Mouse (Mus musculus) frontal cortex, postnatal 14 days (tissue): ENCODE results near the gene Rbm14.
"Not testable (repeated sequence)": the region's sequence is repeated elsewhere in the genome, so short reads cannot be mapped to it uniquely, and the experiment has no call there.

ENCODE experiments used
- DNase-seq, 2 experiments: peaks; one replicate each; pipeline ENCODE4 v3.0.0; 2022; ENCODE audit warnings: low spot score in 2 of 2

Gene Rbm14

GRCm38 (mm10) chr19:4812334-4812949 lies 1.0 kb upstream of the Rbm14 start:
- not testable (repeated sequence) for DNase-seq

- no peak for DNase-seq
Observed at GRCm38 (mm10) chr19:4811909-4812242, 442 bp upstream of the Rbm14 start.

GRCm38 (mm10) chr19:4810746-4811062 lies 730 bp downstream of the Rbm14 start:
- DNase-seq: no peak

- DNase-seq: no peak
Observed at GRCm38 (mm10) chr19:4810309-4810708, 1.1 kb downstream of the Rbm14 start.

- DNase-seq: no peak
Observed at GRCm38 (mm10) chr19:4803283-4803682, 8.2 kb downstream of the Rbm14 start.

GRCm38 (mm10) chr19:4802691-4803091 lies 8.7 kb downstream of the Rbm14 start:
- DNase-seq: no peak

GRCm38 (mm10) chr19:4799083-4799482 lies 12.4 kb downstream of the Rbm14 start:
- DNase-seq: no peak

- no peak for DNase-seq
Observed at GRCm38 (mm10) chr19:4797846-4798245, 13.6 kb downstream of the Rbm14 start.

- DNase-seq: no peak
Observed at GRCm38 (mm10) chr19:4795929-4796328, 15.5 kb downstream of the Rbm14 start.

GRCm38 (mm10) chr19:4793831-4794422 lies 17.5 kb downstream of the Rbm14 start, which contains the start of gene Rbm4:
Gene Rbm4 (minus strand): TSS chr19:4793901.
- peak; percentile 97 to 98 for DNase-seq

- DNase-seq: no peak
Observed at GRCm38 (mm10) chr19:4793281-4793830, 18.1 kb downstream of the Rbm14 start.

GRCm38 (mm10) chr19:4786313-4786712 lies 25.1 kb downstream of the Rbm14 start:
- DNase-seq: no peak

GRCm38 (mm10) chr19:4785206-4785605 lies 26.2 kb downstream of the Rbm14 start:
- DNase-seq: no peak

- DNase-seq: no peak
Observed at GRCm38 (mm10) chr19:4782891-4783290, 28.5 kb downstream of the Rbm14 start.

- DNase-seq: no peak
Observed at GRCm38 (mm10) chr19:4772785-4773184, 38.6 kb downstream of the Rbm14 start.

- no peak for DNase-seq
Observed at GRCm38 (mm10) chr19:4767507-4768148, 43.8 kb downstream of the Rbm14 start.

GRCm38 (mm10) chr19:4762876-4763275 lies 48.6 kb downstream of the Rbm14 start:
- no peak for DNase-seq

- not testable (repeated sequence) for DNase-seq
Observed at GRCm38 (mm10) chr19:4760544-4760943, 50.9 kb downstream of the Rbm14 start.

GRCm38 (mm10) chr19:4756921-4757320 lies 54.5 kb downstream of the Rbm14 start:
- no peak for DNase-seq

GRCm38 (mm10) chr19:4756193-4756911 lies 55.1 kb downstream of the Rbm14 start, which contains the start of gene Rbm4b:
Gene Rbm4b (plus strand): TSS chr19:4756497.
- peak; percentile 96 to 98 for DNase-seq

- peak; percentile 84 to 86 for DNase-seq
Observed at GRCm38 (mm10) chr19:4755565-4756192, 55.8 kb downstream of the Rbm14 start.
